Mouse (Mus musculus) heart, postnatal 0 days (tissue): ENCODE measurements around the gene Slc35f5. TPM values are rescaled to one million over a fixed set of nuclear protein-coding genes. Genes with fewer than 3 reads are reported as not detected.

ENCODE experiments used
- ATAC-seq: fragments of 200-750 bp; cut with Nextera tagmentation; 2 replicates; pipeline ENCODE4 v1.8.0; 2017; ENCODE audit warnings: low read depth, moderate number of reproducible peaks, moderate library complexity; ENCODE audit not compliant: insufficient read depth
- DNase-seq: peaks from one replicate; pipeline ENCODE4 v3.0.0-alpha.2; 2016; ENCODE audit warnings: low spot score
- H3K27ac ChIP-seq: fragments of 300-500 bp; sonication (generic); 2 replicates; pipeline ENCODE4 v1.5.1; 2014; ENCODE audit warnings: low read depth, mild to moderate bottlenecking
- H3K27me3 ChIP-seq: fragments of 300-500 bp; sonication (generic); 2 replicates; pipeline ENCODE4 v1.6.1; 2014; ENCODE audit warnings: low read length, mixed read lengths; ENCODE audit not compliant: control insufficient read depth, insufficient read depth
- H3K36me3 ChIP-seq: fragments of 300-500 bp; sonication (generic); replicated peaks from 2 replicates; pipeline ENCODE4 v1.6.1; 2014; ENCODE audit warnings: low read length, mixed read lengths; ENCODE audit not compliant: control insufficient read depth, insufficient read depth
- H3K4me1 ChIP-seq: fragments of 300-500 bp; sonication (generic); 2 replicates; pipeline ENCODE4 v1.6.1; 2014; ENCODE audit warnings: antibody characterized with exemption; ENCODE audit not compliant: control insufficient read depth, insufficient read depth
- H3K4me2 ChIP-seq: fragments of 300-500 bp; sonication (generic); 2 replicates; pipeline ENCODE4 v1.6.1; 2014; ENCODE audit warnings: low read depth, mild to moderate bottlenecking, low read length, moderate library complexity
- H3K4me3 ChIP-seq: fragments of 300-500 bp; sonication (generic); 2 replicates; pipeline ENCODE4 v1.5.1; 2014; ENCODE audit warnings: low read depth, low read length
- H3K9ac ChIP-seq: fragments of 300-500 bp; sonication (generic); replicated peaks from 2 replicates; pipeline ENCODE4 v1.6.1; 2014; ENCODE audit warnings: low read depth, low read length, mixed read lengths
- H3K9me3 ChIP-seq: fragments of 300-500 bp; sonication (generic); replicated peaks from 2 replicates; pipeline ENCODE4 v1.6.1; 2016; ENCODE audit warnings: low read length; ENCODE audit not compliant: control insufficient read depth
- CTCF ChIP-seq: IDR thresholded peaks from 2 replicates; pipeline ENCODE4 v1.5.1; 2016; ENCODE audit warnings: antibody characterized with exemption, control low read depth, low read depth
- EP300 ChIP-seq: IDR thresholded peaks from 2 replicates; pipeline ENCODE4 v1.6.1; 2016; ENCODE audit warnings: antibody characterized with exemption, low read depth
- WGBS: fragments of 180-500 bp; shearing (Covaris S2); extraction: QIAGEN DNeasy Blood & Tissue Kit; methylation state at CpG from one replicate; pipeline ENCODE4 v1.1.7; 2014; 5-methylcytosine and 5-hydroxymethylcytosine counted together
- polyA plus RNA-seq: library from polyadenylated mRNA; unstranded; fragments of >200 nt; fragmentation: Nextera tagmentation; extraction: Ambion mirVana; gene quantifications from 2 replicates; pipeline ENCODE4 v1.2.1, GENCODE M21; 2015
- total RNA-seq: library from RNA; depleted of rRNA; stranded (reverse); fragments of >200 nt; gene quantifications from 2 replicates; pipeline ENCODE4 v1.2.3, GENCODE M21; 2014; ENCODE audit warnings: low replicate concordance; rRNA removed

The Slc35f5 gene
- total RNA-seq = 67.3 and 78.8 TPM in 2 replicates
- 80.8 and 99.2 TPM in 2 replicates for polyA plus RNA-seq

DNA sequence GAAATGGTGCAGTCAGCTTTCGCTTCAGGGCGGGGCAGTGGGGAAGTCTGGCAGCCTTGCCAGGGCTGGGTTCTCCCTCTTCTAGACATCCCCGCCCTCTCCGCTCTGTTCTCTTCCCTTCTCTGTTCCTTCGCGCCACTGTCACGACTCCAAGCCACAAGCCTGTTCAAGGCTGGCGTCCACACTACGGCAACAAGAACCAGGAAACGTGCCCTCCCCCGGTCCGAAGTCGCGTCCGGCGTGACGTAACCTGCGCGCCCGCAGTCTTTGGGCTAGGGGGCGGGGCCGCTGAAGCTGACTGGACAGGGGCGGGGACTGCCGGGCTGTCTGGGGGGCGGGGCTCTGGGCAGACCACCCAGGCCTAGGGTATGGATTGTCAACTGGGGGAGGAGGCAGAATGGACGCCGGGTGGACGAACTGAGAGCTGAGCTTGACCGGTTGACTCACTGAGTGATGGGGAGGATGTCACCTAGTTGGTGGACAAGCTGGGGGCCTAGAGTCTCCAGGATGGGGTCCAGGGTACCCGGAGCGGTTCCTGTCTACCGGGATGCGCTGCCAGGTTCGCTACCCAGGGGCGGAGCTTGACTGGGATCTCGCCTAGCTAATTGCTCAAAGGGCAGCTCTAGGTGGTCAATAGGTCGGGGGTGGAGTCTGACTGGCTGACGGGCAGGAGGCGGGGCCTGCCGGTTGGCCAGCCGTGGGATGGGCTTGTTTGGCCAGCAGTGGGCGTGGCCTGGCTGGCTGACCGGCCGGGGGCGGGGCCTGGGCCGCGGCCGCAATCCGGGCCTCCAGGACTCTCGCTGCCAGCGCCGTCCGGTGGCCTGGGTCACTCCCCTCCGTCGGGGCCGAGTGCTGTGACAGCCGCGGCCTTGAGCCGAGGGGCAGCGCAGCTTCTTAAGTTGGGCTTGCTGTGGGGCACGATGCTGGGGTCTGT is at the start of gene Slc35f5:
TSS of gene Slc35f5 (plus strand) at position 337 of the 934 bp plus-strand sequence.
- Histone ChIP-seq H3K27me3 (no peaks in the 10 kb centered on the region), H3K36me3 (peaks cover 20% of the 10 kb centered on the region), H3K4me1 (peaks cover 13% of the 10 kb centered on the region; the same call in 1 of the 2 replicates), H3K4me2 (peak within 1 kb of the TSS; percentile 63), H3K4me3 (peak within 1 kb of the TSS; percentile 70), H3K9ac (peak within 1 kb of the TSS; percentile 89), H3K27ac (peak within 1 kb of the TSS; percentile 92), H3K9me3 (no peaks in the 10 kb centered on the region)
- WGBS = under 1% methylated on average over 56 of the region's 61 CpGs
- DNase-seq = peak; percentile 98
- TF ChIP-seq CTCF (no peak), EP300 (no peak)
- peak; percentile 93 for ATAC-seq

DNA sequence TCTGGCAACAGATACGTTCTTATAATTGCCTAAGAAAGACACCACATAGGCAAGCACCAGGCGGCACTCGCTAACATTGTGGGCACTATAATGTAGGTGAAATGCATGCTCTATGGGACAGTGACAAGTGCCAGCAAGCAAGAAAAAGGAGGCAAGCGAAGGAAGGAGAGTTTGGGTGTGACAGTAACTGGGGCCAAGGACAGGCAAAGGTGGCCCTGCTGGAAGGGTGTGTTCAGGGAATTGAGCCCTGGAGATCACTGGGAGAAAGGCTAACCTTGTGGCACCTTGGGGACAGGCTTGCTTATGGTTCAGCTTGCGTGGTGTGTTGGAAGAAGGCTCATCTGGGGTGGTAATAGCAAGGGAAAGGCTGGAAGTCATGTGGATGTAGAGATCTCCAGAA is 45.7 kb upstream of the Slc35f5 start:
- Histone ChIP-seq H3K27ac (no peak overlapping the region), H3K9ac (no peak overlapping the region)

DNA sequence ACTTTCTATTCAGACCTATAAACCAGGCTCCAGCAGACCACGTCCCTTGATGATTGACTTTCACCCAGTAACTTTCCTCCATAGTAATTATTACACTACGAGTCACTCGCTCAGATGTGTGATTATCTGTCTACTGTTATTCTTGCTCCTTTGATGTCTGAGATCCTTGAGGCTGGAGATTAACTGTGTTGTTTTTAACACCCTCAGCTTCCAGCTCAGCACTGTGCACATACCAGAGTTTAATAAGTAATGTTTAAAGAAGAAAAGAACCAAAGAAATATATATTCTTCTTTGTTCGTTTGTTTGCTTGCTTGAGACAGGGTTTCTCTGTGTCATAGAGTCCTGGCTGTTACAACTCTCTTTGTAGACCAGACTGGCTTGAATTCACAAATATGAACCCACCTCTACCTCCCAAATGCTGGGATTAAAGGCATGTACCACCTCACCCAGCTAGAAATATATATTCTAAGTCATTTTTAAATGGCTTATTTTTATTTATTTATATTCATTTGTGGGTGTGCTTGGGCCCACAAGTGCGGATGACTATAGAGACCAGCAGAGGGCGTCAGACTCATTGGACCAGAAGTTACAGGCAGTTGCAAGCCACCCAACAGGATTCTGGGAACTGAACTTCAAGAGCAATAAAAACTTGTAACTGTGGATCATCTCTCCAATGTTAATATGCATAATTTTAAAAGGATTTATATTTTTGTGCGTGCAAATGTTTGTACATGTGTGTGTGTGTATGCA is 43.3 kb upstream of the Slc35f5 start:
- Histone ChIP-seq H3K27me3 (no peaks in the 10 kb centered on the region), H3K9ac (no peak overlapping the region), H3K4me2 (no peak overlapping the region), H3K27ac (no peak overlapping the region), H3K36me3 (no peaks in the 10 kb centered on the region), H3K9me3 (no peaks in the 10 kb centered on the region), H3K4me3 (no peak overlapping the region), H3K4me1 (no peaks in the 10 kb centered on the region; the same call in 1 of the 2 replicates)
- DNase-seq (no peak), ATAC-seq (no peak)
- TF ChIP-seq CTCF = no peak
- TF ChIP-seq EP300 = no peak
- 58% methylated on average over 7 of the region's 7 CpGs for WGBS

More for the DNA sequence above, 45.7 kb upstream of the Slc35f5 start:
- 92% methylated on average over 5 of the region's 5 CpGs for WGBS
- no peak for DNase-seq
- Histone ChIP-seq H3K9me3 (no peaks in the 10 kb centered on the region), H3K4me1 (no peaks in the 10 kb centered on the region; the same call in 1 of the 2 replicates), H3K4me3 (no peak overlapping the region), H3K4me2 (no peak overlapping the region), H3K36me3 (no peaks in the 10 kb centered on the region), H3K27me3 (no peaks in the 10 kb centered on the region)
- ATAC-seq = no peak
- no peak for TF ChIP-seq CTCF
- TF ChIP-seq EP300 = no peak

DNA sequence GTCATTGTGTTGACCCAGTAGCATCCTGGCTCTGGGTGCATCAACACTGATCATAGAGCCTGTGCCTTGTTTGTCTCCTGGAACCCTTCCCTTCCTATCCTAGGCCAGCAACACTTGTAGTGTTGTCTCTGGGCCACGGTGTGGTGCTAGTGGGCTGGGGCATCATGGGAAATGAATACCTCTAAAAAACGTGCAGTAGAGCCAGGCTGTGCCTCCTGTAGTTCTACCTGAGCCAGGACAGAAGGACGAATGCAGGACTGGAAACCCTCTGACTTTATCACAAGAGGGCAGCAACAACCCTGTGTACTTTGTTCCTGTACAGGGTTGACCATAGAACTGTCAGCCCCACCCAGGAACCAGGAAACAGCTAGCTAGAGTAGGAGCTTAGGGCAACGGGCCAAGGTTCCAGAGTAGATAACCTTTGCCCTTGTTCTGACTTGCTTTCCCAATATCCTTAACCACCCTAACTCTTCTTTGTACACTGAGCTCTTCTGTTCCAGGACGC is 41.2 kb upstream of the Slc35f5 start:
- DNase-seq = peak; percentile 62
- ATAC-seq = peak; percentile 91
- H3K4me3 ChIP-seq = no peak overlapping the region
- no peak overlapping the region for H3K4me2 ChIP-seq
- no peaks in the 10 kb centered on the region for H3K36me3 ChIP-seq
- H3K27me3 ChIP-seq = no peaks in the 10 kb centered on the region
- WGBS = 30% methylated on average over 5 of the region's 5 CpGs
- no peak overlapping the region for H3K9ac ChIP-seq
- H3K4me1 ChIP-seq = no peaks in the 10 kb centered on the region; the same call in 1 of the 2 replicates
- H3K9me3 ChIP-seq = no peaks in the 10 kb centered on the region
- peak; percentile 68 for TF ChIP-seq CTCF
- no peak for TF ChIP-seq EP300
- H3K27ac ChIP-seq = no peak overlapping the region

DNA sequence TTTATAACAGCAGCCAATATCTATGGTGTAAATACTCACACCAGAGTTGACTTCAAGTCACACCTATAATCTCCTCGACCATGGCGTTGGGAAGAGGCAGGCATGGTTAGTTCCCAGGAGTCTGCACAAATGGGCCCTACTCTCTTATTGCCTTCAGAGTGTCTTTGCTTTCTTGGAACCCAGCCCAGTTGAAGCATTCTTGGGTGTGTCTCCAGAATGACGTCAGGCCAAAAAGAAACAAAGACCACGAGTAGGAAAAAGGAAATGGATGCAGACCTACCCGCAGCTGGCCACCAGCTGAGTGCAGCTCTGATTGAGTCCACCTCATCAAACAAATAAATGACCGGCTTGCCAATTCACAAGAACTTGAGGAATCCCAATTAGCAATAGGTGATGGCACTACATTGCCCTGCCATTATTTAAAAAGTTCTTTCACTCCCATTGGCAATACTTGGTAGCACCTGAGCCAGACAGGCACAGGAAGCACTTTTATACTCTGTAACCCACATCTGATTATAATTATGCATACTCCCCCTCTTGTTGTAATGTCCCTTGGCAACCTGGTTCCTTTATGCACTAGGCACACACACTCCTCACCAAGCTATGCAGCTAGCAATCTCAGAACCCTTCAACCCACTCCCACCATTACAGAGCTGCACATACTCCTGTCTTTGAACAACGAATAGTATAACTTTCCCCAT is 34.3 kb upstream of the Slc35f5 start:
- peak overlapping the region; percentile 52 for H3K27ac ChIP-seq

More for the DNA sequence above, 34.3 kb upstream of the Slc35f5 start:
- 0 out of 2 replicates have a peak, but pooled peaks cover 3% of the 10 kb centered on the region for H3K4me1 ChIP-seq
- WGBS = 40% methylated on average over 7 of the region's 7 CpGs
- peak; percentile 53; the same call in 1 of the 2 replicates for ATAC-seq
- H3K4me3 ChIP-seq = no peak overlapping the region
- no peak for TF ChIP-seq EP300
- no peak for TF ChIP-seq CTCF
- no peaks in the 10 kb centered on the region for H3K9me3 ChIP-seq
- DNase-seq = peak; percentile 65
- H3K4me2 ChIP-seq = no peak overlapping the region
- no peak overlapping the region for H3K9ac ChIP-seq
- no peaks in the 10 kb centered on the region for H3K36me3 ChIP-seq
- no peaks in the 10 kb centered on the region for H3K27me3 ChIP-seq
